Mouse (Mus musculus) kidney, adult 9 months (tissue): ENCODE measurements around the gene Thoc7.
"Not testable (repeated sequence)": the region's sequence is repeated elsewhere in the genome, so short reads cannot be mapped to it uniquely, and the experiment has no call there.

Source experiments
- DNase-seq: peaks from one replicate; pipeline ENCODE4 v3.0.0; 2022

Thoc7 gene

GRCm38 (mm10) chr14:13961401-13962112, at the start of gene Thoc7, which contains the start of gene Atxn7:
Gene Thoc7 (minus strand): TSS chr14:13961852.
Gene Atxn7 (plus strand): TSS chr14:13961440.
- DNase-seq: peak; percentile 65

GRCm38 (mm10) chr14:14009712-14010111, 48.1 kb upstream of the Thoc7 start:
- DNase-seq: no peak

- no peak for DNase-seq
These were observed 41.1 kb upstream of the Thoc7 start for GRCm38 (mm10) chr14:14002771-14003170.

- peak; percentile 76 for DNase-seq
These were observed 33.8 kb upstream of the Thoc7 start for GRCm38 (mm10) chr14:13995206-13996097.

- DNase-seq: no peak
These were observed 29.1 kb upstream of the Thoc7 start for GRCm38 (mm10) chr14:13990741-13991140.

- DNase-seq: no peak
These were observed 26.7 kb upstream of the Thoc7 start for GRCm38 (mm10) chr14:13988397-13988796.

GRCm38 (mm10) chr14:13982174-13982573, 20.5 kb upstream of the Thoc7 start:
- DNase-seq: no peak

- no peak for DNase-seq
These were observed 19.6 kb upstream of the Thoc7 start for GRCm38 (mm10) chr14:13981286-13981685.

GRCm38 (mm10) chr14:13977498-13977897, 15.8 kb upstream of the Thoc7 start:
- DNase-seq: no peak

GRCm38 (mm10) chr14:13971644-13972234, 10.1 kb upstream of the Thoc7 start:
- no peak for DNase-seq

GRCm38 (mm10) chr14:13970513-13970912, 8.9 kb upstream of the Thoc7 start:
- no peak for DNase-seq

GRCm38 (mm10) chr14:13968476-13968875, 6.8 kb upstream of the Thoc7 start:
- peak; percentile 66 for DNase-seq

GRCm38 (mm10) chr14:13967607-13968006, 6.0 kb upstream of the Thoc7 start:
- no peak for DNase-seq

GRCm38 (mm10) chr14:13963527-13963926, 1.9 kb upstream of the Thoc7 start:
- no peak for DNase-seq

- DNase-seq: peak; percentile 77
These were observed 824 bp upstream of the Thoc7 start for GRCm38 (mm10) chr14:13962476-13962875.

- peak; percentile 54 for DNase-seq
These were observed 948 bp downstream of the Thoc7 start for GRCm38 (mm10) chr14:13960482-13961325.

- peak; percentile 32 for DNase-seq
These were observed 1.6 kb downstream of the Thoc7 start for GRCm38 (mm10) chr14:13960079-13960478.

GRCm38 (mm10) chr14:13952151-13952550, 9.5 kb downstream of the Thoc7 start:
- DNase-seq: not testable (repeated sequence)

GRCm38 (mm10) chr14:13950401-13950800, 11.3 kb downstream of the Thoc7 start:
- no peak for DNase-seq

- no peak for DNase-seq
These were observed 13.3 kb downstream of the Thoc7 start for GRCm38 (mm10) chr14:13948345-13948744.

GRCm38 (mm10) chr14:13944686-13945085, 17.0 kb downstream of the Thoc7 start:
- no peak for DNase-seq

GRCm38 (mm10) chr14:13934052-13934371, 27.6 kb downstream of the Thoc7 start:
- DNase-seq: no peak
